Mouse (Mus musculus): Measurements from ENCODE around the gene Nfatc4. TPM values are rescaled to one million over a fixed set of nuclear protein-coding genes. Genes with fewer than 3 reads are reported as not detected.

Nfatc4 gene
- polyA plus RNA-seq (2014; fragmentation: Illumina TruSeq; extraction: RNeasy Lipid Tissue Mini Kit (QIAGEN cat#74804); ENCODE audit: low replicate concordance): 0.52 TPM

DNA sequence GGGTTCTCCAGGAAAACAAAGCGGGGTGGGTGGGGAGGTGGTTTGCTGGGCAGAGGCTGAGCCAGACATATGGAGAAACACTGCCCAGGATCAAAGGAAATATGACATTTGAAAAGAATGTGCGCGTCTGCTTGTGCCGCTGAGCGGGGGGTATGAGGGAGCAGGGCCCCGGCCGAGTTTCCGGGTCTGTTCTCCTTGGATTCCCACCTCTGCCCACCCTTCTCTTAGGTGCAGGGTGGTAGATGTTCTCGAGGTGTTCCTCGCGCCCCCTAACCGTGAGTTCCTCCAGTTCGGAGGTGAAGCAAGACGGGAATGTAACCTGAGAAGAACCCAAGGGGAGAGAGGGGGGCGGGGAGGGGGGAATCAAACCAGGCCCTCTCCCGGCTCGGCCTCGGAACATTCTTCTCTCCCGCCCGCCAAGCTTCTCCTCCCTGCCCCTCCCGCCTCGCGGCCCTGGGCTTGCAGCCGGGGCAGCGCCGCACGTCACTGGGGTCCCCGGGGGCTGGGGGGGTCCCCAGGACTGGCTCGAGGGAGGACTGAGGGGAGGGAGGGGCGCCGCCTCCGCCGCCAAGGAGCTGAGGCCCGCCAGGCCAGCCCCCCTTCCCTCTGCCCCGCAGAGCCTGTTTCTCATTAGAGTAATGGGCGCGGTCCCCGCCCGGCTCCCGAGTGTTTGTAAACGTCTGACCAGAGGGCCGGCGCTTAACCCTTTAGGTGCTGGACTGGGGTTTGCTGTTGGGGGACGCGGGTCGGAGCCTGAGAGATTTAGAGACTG lies at the start of gene Nfatc4:
Nfatc4 (plus strand) TSS at position 154 of the 772 bp plus-strand sequence.

DNA sequence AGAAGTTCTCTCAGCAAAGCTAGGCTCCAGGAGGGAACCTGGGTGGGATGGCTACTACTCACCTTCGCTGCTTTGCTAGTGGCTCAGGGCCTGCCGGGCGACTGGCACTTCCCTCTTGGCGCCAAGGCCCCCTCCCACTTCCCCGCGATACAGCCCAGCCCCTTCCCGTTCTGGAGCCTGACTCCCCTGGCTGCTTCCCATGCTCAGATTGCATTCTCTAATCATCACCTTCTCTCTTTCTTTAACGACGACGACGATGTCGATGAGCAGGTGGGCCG lies 39.0 kb upstream of the Nfatc4 start, which contains the start of gene Adcy4:
Adcy4 (minus strand) TSS at position 138 of the 278 bp plus-strand sequence.

DNA sequence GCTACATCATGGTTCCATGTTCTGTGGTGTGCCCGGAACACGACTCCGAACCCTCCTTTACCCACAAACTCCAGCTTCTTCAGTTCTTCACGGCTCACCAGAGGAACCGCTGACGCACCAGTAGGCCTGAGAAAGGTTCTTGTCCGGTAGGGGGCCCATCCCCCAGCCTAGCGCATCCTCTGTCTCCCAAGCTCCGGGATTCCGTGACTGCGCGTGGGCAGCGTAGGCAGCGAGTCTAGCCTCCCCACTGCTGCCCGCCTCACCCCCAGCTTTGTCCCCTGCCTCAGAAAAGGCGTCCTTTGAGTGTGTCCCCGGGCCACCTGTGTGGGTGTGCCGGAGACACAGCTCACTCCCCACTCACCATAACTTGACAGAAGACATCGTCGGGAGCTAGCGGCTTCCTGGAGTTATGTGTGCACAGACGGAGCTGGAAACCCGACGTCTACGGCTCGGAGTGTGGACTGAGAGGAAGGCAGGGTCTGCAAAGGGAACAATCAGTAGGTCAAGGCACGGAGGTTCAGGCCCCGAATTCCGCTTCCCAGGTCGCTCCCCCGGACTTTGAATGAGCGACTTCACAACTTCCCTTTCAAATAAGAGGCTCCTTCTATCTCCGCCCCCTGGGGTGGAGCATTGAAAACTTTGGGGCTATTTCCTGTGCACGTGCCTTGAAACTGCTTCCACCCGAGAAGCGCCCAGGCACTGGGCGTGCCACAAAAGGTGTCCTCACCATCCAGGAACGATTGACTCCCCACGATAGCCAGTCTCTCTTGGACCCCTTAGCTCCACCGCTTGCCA lies 34.5 kb upstream of the Nfatc4 start, which contains the start of gene Ripk3:
Ripk3 (minus strand) TSS at position 610 of the 795 bp plus-strand sequence.

DNA sequence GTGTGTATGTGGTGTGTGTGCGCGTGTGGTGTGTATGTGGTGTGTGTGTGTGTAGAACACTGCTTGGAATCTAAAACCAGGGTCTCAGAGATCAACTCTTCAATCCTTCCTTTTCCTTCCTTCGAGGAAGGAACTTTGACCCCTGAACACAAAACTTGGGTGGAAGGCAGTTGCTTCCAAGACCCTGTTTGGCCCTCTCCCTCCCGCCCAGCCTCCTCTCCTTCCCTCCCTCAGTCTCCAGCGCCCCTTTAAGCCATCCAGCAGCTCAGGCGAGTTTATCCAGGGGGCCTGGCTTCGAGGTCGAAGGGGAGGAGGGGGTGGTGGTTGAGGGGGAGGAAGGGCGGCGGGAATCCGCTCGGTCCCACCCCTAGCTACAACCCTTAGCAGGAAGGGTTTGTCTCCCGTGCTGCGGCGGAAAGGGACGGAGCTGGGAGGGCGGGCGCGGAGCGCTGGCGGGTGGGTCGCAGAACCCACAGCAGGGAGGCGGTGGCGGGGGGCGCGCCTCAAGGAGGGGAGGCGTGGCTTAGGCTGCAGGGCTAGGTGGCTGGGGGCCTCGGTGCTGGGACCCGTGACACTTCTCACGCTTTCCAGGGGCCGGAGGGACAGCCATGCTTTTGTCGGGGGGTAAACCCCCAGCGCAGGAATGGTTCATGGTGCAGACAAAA lies 30.8 kb downstream of the Nfatc4 start, which contains the start of gene Nynrin:
Nynrin (plus strand) TSS at position 390 of the 665 bp plus-strand sequence.

Other genes starting within 250 kb of the Nfatc4 start
- gene Fitm1, start 247.5 kb upstream of the Nfatc4 start, polyA plus RNA-seq (2014; fragmentation: Illumina TruSeq; extraction: RNeasy Lipid Tissue Mini Kit (QIAGEN cat#74804); ENCODE audit: low replicate concordance): not detected
- gene Psme1, start 245.0 kb upstream of the Nfatc4 start, polyA plus RNA-seq (2014; fragmentation: Illumina TruSeq; extraction: RNeasy Lipid Tissue Mini Kit (QIAGEN cat#74804); ENCODE audit: low replicate concordance): 223 TPM
- gene Emc9, start 237.8 kb upstream of the Nfatc4 start, polyA plus RNA-seq (2014; fragmentation: Illumina TruSeq; extraction: RNeasy Lipid Tissue Mini Kit (QIAGEN cat#74804); ENCODE audit: low replicate concordance): 10.6 TPM
- gene Psme2, start 232.0 kb upstream of the Nfatc4 start, polyA plus RNA-seq (2014; fragmentation: Illumina TruSeq; extraction: RNeasy Lipid Tissue Mini Kit (QIAGEN cat#74804); ENCODE audit: low replicate concordance): 276 TPM
- 4.8 TPM for gene Rnf31, start 231.4 kb upstream of the Nfatc4 start, polyA plus RNA-seq (2014; fragmentation: Illumina TruSeq; extraction: RNeasy Lipid Tissue Mini Kit (QIAGEN cat#74804); ENCODE audit: low replicate concordance)
- gene Irf9, start 219.6 kb upstream of the Nfatc4 start, polyA plus RNA-seq (2014; fragmentation: Illumina TruSeq; extraction: RNeasy Lipid Tissue Mini Kit (QIAGEN cat#74804); ENCODE audit: low replicate concordance): 60.3 TPM
- 2.0 TPM for gene Rec8, start 205.1 kb upstream of the Nfatc4 start, polyA plus RNA-seq (2014; fragmentation: Illumina TruSeq; extraction: RNeasy Lipid Tissue Mini Kit (QIAGEN cat#74804); ENCODE audit: low replicate concordance)
- gene Ipo4, start 187.2 kb upstream of the Nfatc4 start, polyA plus RNA-seq (2014; fragmentation: Illumina TruSeq; extraction: RNeasy Lipid Tissue Mini Kit (QIAGEN cat#74804); ENCODE audit: low replicate concordance): 1.1 TPM
- gene Gm49378, start 185.2 kb upstream of the Nfatc4 start, polyA plus RNA-seq (2014; fragmentation: Illumina TruSeq; extraction: RNeasy Lipid Tissue Mini Kit (QIAGEN cat#74804); ENCODE audit: low replicate concordance): 0.89 TPM
- 46.5 TPM for gene Tm9sf1, start 179.3 kb upstream of the Nfatc4 start, polyA plus RNA-seq (2014; fragmentation: Illumina TruSeq; extraction: RNeasy Lipid Tissue Mini Kit (QIAGEN cat#74804); ENCODE audit: low replicate concordance)
- not detected for gene Tssk4, start 173.0 kb upstream of the Nfatc4 start, polyA plus RNA-seq (2014; fragmentation: Illumina TruSeq; extraction: RNeasy Lipid Tissue Mini Kit (QIAGEN cat#74804); ENCODE audit: low replicate concordance)
- 29.1 TPM for gene Mdp1, start 162.6 kb upstream of the Nfatc4 start, polyA plus RNA-seq (2014; fragmentation: Illumina TruSeq; extraction: RNeasy Lipid Tissue Mini Kit (QIAGEN cat#74804); ENCODE audit: low replicate concordance)
- 19.7 TPM for gene Gmpr2, start 151.2 kb upstream of the Nfatc4 start, polyA plus RNA-seq (2014; fragmentation: Illumina TruSeq; extraction: RNeasy Lipid Tissue Mini Kit (QIAGEN cat#74804); ENCODE audit: low replicate concordance)
- gene Nedd8, start 151.0 kb upstream of the Nfatc4 start, polyA plus RNA-seq (2014; fragmentation: Illumina TruSeq; extraction: RNeasy Lipid Tissue Mini Kit (QIAGEN cat#74804); ENCODE audit: low replicate concordance): 16.8 TPM
- gene Tinf2, start 141.3 kb upstream of the Nfatc4 start, polyA plus RNA-seq (2014; fragmentation: Illumina TruSeq; extraction: RNeasy Lipid Tissue Mini Kit (QIAGEN cat#74804); ENCODE audit: low replicate concordance): 15.6 TPM
- gene Tgm1, start 109.2 kb upstream of the Nfatc4 start, polyA plus RNA-seq (2014; fragmentation: Illumina TruSeq; extraction: RNeasy Lipid Tissue Mini Kit (QIAGEN cat#74804); ENCODE audit: low replicate concordance): not detected
- gene Rabggta, start 100.9 kb upstream of the Nfatc4 start, polyA plus RNA-seq (2014; fragmentation: Illumina TruSeq; extraction: RNeasy Lipid Tissue Mini Kit (QIAGEN cat#74804); ENCODE audit: low replicate concordance): 0.33 TPM
- gene Dhrs1, start 77.5 kb upstream of the Nfatc4 start, polyA plus RNA-seq (2014; fragmentation: Illumina TruSeq; extraction: RNeasy Lipid Tissue Mini Kit (QIAGEN cat#74804); ENCODE audit: low replicate concordance): 110 TPM
- gene Nop9, start 77.5 kb upstream of the Nfatc4 start, polyA plus RNA-seq (2014; fragmentation: Illumina TruSeq; extraction: RNeasy Lipid Tissue Mini Kit (QIAGEN cat#74804); ENCODE audit: low replicate concordance): 4.2 TPM
- 9.8 TPM for gene Cideb, start 64.7 kb upstream of the Nfatc4 start, polyA plus RNA-seq (2014; fragmentation: Illumina TruSeq; extraction: RNeasy Lipid Tissue Mini Kit (QIAGEN cat#74804); ENCODE audit: low replicate concordance)
- gene Ltb4r2, start 61.7 kb upstream of the Nfatc4 start, polyA plus RNA-seq (2014; fragmentation: Illumina TruSeq; extraction: RNeasy Lipid Tissue Mini Kit (QIAGEN cat#74804); ENCODE audit: low replicate concordance): 3.6 TPM
- gene Ltb4r1, start 57.2 kb upstream of the Nfatc4 start, polyA plus RNA-seq (2014; fragmentation: Illumina TruSeq; extraction: RNeasy Lipid Tissue Mini Kit (QIAGEN cat#74804); ENCODE audit: low replicate concordance): not detected
- 0.15 TPM for gene Adcy4, start 39.0 kb upstream of the Nfatc4 start, polyA plus RNA-seq (2014; fragmentation: Illumina TruSeq; extraction: RNeasy Lipid Tissue Mini Kit (QIAGEN cat#74804); ENCODE audit: low replicate concordance)
- gene Ripk3, start 34.3 kb upstream of the Nfatc4 start, polyA plus RNA-seq (2014; fragmentation: Illumina TruSeq; extraction: RNeasy Lipid Tissue Mini Kit (QIAGEN cat#74804); ENCODE audit: low replicate concordance): 1.9 TPM
- gene Nynrin, start 30.9 kb downstream of the Nfatc4 start, polyA plus RNA-seq (2014; fragmentation: Illumina TruSeq; extraction: RNeasy Lipid Tissue Mini Kit (QIAGEN cat#74804); ENCODE audit: low replicate concordance): 0.15 TPM
- 0.15 TPM for gene Cbln3, start 61.2 kb downstream of the Nfatc4 start, polyA plus RNA-seq (2014; fragmentation: Illumina TruSeq; extraction: RNeasy Lipid Tissue Mini Kit (QIAGEN cat#74804); ENCODE audit: low replicate concordance)
- gene Khnyn, start 61.8 kb downstream of the Nfatc4 start, polyA plus RNA-seq (2014; fragmentation: Illumina TruSeq; extraction: RNeasy Lipid Tissue Mini Kit (QIAGEN cat#74804); ENCODE audit: low replicate concordance): 37.8 TPM
- gene Sdr39u1, start 77.1 kb downstream of the Nfatc4 start, polyA plus RNA-seq (2014; fragmentation: Illumina TruSeq; extraction: RNeasy Lipid Tissue Mini Kit (QIAGEN cat#74804); ENCODE audit: low replicate concordance): 7.4 TPM
- not detected for gene Cma1, start 121.5 kb downstream of the Nfatc4 start, polyA plus RNA-seq (2014; fragmentation: Illumina TruSeq; extraction: RNeasy Lipid Tissue Mini Kit (QIAGEN cat#74804); ENCODE audit: low replicate concordance)
- gene Cma2, start 127.8 kb downstream of the Nfatc4 start, polyA plus RNA-seq (2014; fragmentation: Illumina TruSeq; extraction: RNeasy Lipid Tissue Mini Kit (QIAGEN cat#74804); ENCODE audit: low replicate concordance): not detected
- gene Mcpt1, start 194.8 kb downstream of the Nfatc4 start, polyA plus RNA-seq (2014; fragmentation: Illumina TruSeq; extraction: RNeasy Lipid Tissue Mini Kit (QIAGEN cat#74804); ENCODE audit: low replicate concordance): 4.8 TPM
- gene Mcpt9, start 207.4 kb downstream of the Nfatc4 start, polyA plus RNA-seq (2014; fragmentation: Illumina TruSeq; extraction: RNeasy Lipid Tissue Mini Kit (QIAGEN cat#74804); ENCODE audit: low replicate concordance): not detected
- 2.0 TPM for gene Mcpt2, start 218.9 kb downstream of the Nfatc4 start, polyA plus RNA-seq (2014; fragmentation: Illumina TruSeq; extraction: RNeasy Lipid Tissue Mini Kit (QIAGEN cat#74804); ENCODE audit: low replicate concordance)
- 0.41 TPM for gene Mcpt4, start 239.2 kb downstream of the Nfatc4 start, polyA plus RNA-seq (2014; fragmentation: Illumina TruSeq; extraction: RNeasy Lipid Tissue Mini Kit (QIAGEN cat#74804); ENCODE audit: low replicate concordance)

Data from small intestine, adult 10 weeks (tissue).